Mouse (Mus musculus) liver, postnatal 0 days (tissue): ENCODE data around the gene Akap11.

Experiments
- CTCF ChIP-seq: sonication (generic); IDR thresholded peaks from 2 replicates; pipeline ENCODE4 v1.5.1; 2016; ENCODE audit warnings: antibody characterized with exemption, low read depth
- EP300 ChIP-seq: IDR thresholded peaks from 2 replicates; pipeline ENCODE4 v1.6.1; 2016; ENCODE audit warnings: antibody characterized with exemption, low read depth, mild to moderate bottlenecking

GRCm38 (mm10) chr14:78535366-78535765, 1.2 kb downstream of the Akap11 start:
- TF ChIP-seq CTCF (no peak), EP300 (no peak)
